Mouse (Mus musculus) B cell, adult 2 months (primary cell): ENCODE measurements around the gene Mrpl19.

Source experiments
- DNase-seq, 2 experiments: peaks; one replicate each; pipeline ENCODE4 v3.0.0; 2022

The Mrpl19 gene

DNA sequence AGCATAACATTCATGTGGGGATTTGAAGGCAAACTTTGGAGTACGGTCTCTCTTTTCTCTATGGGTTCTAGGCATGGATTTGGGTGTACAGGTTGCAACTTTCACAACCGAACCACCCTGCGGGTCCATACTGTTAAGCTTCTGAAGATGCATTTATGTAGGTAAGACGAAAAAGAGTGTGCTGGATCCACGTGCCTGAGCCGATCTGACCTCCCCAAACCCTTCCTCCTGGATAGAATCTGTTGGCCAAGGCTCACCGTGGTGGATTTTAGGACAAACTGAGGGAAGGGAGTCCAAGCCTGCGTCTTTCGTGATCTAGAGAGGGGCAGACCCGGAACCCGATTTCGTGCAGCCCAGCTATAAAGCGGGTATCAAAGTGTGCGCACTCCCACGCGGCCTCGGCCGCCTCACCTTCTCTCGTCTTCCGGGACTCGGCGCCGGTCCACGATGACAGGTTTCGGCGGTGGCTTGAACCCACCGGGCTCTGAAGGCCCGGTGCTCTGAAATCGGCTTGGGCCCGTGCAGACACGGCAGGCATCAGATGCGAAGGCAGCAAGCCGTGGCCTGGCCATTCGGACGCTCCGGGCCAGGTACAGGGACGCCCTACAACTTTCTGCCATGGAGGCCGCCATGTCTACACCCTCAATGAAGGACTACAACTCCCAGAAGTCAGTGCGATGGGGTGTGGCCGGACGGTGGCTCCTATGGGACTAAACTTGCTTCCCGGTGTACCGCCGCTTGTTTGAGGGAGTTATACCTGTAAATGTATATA is at the start of gene Mrpl19:
Gene Mrpl19, minus strand, starts transcription at position 663 of the 772 bp plus-strand sequence.
- DNase-seq: peak; percentile 94 to 95

DNA sequence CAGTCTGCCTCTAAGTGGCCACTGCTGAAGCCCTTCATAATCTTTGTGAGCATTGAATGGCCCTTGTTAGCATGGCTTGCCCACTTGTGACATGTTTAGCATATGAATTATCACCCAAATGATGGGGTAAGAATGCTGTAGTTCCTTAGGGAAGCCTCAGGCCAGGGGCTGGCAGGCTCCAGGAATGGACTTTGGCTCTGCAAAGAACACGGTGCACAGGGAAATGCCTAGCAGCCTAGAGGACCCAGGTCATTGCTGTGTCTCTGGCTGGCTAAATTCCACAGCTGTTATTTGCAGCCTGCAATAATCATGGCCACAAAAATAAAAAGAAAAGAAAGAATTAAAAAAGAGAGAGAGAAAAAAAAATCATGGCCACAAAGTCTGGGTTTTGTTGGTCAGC is 46.6 kb upstream of the Mrpl19 start:
- DNase-seq: no peak

DNA sequence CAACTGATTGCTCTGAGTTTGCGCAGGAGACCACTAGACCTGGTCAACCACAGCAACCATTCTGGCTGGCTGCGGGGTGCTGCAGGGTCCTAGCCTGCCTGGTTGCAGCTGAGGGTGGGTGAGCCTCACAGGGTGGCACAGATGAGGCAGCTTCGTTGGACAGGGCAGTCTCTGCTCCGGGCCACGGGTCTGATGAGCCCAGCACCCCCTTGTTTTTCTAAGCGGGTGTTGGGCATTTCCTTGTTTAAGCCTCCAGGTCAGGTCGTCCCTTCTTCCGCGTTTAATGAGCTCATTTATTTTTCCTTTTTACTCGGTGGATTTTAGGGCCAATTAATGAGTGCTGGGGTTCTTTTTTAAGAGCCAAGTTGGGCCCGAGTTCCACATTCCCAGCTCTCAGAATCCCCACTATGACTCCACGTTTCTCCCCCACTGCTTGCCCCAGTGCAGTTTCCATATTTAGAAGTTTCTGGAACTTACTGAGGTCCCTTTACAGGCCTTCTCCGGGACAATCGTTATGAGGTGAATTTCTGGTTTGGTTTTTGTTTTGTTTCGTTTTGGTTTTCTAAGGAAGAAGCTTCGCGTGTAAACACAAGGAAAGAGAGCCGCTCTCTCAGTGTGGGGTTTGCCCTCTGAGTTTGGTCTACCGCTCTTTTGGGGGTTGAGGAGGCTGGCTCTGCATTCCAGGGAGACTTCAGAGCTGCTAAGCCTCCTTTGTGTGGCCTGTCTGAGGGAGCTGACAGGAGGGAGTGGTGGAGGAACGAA is 24.5 kb upstream of the Mrpl19 start:
- DNase-seq: no peak

DNA sequence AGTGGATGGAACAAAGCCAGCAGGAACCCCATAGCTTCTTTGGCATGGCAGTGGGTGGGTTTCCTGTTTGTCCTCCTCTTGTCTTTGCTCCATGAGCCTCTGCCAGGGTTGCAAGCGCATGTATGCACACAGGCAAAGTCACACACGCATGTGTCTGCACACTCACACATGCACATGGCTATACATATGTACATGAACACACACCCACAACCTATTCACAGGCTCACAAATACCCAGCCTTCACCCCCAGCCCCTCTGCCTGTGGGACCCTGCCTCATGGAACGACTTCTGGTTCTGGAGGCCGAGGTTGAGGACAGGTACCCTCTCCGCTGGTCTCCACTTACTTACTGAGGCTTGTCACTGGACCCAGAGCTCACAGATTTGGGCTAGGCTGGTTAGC is 22.6 kb upstream of the Mrpl19 start:
- no peak for DNase-seq

DNA sequence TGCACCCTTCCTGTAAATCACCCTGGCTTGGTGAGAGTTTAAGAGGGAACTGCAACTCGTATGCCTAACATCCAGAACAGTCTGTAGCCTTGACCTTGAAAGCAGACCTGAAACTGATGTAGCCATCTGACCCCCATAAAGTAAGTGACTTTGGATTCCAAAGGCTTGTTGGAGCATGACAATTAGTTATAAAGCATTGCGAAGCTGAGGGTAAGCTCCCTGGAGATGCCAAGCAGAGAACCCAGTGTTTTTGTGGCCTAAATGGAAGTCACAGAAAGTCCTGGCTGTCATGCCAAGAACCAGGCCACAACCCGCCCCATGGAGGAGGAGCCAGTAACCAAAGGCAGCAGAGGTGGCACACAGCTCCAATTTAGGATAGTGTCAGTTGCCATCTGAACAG is 21.8 kb upstream of the Mrpl19 start:
- no peak for DNase-seq

DNA sequence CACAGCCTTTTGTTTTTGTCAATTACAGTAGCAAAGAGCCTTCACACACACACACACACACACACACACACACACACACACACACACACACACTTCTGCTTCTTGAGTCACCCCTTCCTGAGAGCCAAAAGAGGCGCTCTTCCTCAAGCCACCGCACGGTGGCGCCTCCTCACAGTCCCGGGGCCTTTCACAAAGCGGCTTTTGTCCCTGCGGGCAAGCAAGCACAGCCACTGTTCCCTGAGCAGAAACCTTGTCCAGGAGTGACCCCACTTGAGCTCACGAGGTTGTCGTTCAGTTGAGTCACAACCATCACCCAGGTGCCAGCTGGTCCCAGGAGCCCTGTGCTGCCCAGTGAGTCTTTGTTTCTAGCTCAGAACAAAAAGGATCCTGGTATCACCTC is 21.3 kb upstream of the Mrpl19 start:
- peak; percentile 71 for DNase-seq

DNA sequence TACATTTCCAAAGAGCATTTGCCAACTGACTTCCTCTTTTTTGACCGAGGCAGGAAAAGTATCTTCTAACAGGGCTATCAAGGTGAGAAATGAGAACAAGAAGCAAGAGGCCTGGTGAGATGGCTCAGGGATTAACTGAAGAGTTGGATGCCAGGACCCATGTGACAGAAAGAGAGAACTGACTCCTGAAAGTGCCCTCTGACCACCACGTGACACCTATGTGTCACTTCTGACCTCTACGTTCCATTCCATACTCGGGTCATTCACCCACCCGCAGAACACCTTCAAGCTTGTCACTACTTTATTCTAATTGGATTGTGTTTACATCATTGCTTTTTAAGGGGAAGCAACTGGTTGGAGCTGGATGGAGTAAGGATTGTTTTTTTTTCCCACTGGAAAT is 20.8 kb upstream of the Mrpl19 start:
- DNase-seq: no peak

DNA sequence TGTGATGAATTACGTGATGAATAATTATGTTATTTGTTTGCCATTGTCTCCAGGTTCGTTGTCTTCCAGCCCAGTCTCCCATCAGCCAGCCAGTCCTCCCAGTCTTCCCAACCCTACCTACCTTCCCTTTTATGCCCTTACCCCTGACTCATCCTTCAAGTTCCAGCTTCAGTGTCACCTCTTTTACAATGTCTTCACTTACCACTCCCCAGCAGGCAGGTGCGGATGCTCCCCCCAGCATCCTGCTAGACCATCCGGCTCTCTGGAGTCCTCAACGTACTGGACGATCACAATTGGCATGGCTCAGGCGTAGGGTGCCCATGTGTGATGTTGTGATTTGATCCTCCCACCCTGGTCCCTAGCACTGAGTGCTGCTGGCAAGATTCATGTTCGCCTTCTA is 20.4 kb upstream of the Mrpl19 start:
- no peak for DNase-seq

DNA sequence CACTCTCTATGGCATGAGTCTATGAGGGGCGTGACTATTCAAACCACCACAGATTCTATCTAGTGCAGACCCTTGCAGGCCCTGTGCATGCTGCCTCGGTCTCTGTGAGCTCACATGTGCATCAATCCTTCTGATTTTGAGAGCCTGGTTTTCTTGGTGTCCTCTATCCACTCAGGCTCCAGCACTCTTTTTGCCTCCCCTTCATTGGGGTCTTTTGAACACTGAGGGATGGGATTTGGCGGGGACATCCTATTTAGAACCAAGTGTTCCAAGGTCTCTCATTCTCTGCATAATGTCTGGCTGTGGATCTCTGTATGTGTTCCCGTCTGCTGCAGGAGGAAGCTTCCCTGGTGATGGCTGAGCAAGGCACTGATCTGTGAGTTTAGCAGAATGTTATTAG is 13.5 kb upstream of the Mrpl19 start:
- no peak for DNase-seq

DNA sequence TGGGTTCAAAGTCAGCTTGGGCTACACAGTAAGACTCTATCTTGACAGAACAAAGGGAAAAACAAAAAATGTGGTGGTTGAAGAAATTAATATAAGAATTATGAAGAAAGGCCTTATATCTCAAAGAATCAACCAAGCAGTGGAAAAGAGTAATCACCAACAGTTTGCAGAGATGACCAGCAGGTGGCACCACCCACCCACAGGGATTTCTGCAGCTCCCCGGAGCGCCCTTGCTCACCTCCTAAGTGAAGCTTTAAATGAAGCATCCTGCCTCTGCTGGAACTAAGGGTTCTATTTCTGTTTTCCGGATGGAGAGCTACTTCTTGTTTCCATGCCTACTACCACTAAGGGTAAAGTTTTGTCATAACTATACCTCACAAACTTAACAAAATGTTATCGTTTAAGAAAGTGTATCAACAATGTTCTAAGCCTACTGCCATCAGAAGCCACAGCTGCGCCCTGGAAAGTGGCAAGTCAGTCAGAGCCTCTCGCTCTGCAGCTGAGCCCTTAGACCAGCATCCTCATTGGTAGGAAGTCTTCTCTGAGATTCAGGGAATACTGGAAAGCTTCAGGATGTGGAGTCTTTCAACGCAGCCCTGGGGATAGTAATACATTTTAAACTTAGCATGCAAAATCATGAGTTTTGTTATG is 10.3 kb upstream of the Mrpl19 start:
- DNase-seq: peak; percentile 76 to 77

DNA sequence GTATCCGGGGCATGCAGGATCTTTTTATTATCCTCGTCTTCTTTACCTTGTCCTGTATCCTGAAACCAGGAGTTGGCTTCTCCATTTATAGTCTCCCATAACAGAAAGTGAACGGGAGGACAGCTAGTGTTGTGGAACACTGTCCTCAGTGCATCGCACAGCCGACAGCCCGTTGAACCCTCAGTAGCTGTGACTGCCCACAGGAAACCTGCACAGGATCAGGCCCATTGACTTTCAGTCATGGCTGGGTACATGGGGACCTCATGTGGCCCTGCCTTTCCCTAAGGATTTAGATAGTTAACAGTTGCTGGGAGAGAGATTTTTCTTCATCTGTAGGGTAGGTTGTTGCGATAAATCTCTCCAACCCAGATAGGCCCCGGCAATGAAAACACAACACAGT is 6.8 kb upstream of the Mrpl19 start:
- no peak for DNase-seq

DNA sequence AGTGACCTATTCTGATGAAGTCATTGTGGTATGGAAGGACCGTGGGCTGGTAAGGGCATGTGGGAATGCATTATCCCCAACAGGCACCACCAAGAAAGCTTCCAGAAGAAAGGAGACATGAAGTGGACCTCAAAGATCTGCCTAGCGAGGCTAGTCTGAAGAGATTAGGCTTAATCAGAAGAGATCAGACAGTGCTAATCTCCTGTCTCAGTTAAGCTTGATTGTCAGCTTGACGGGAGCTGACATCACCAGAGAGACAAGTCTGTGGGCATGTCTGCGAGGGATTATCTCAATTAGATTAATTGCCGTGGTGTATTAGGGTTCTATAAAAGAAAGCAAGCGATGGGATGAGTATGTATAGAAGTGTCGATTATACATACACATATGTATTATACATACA is 5.4 kb upstream of the Mrpl19 start:
- no peak for DNase-seq

DNA sequence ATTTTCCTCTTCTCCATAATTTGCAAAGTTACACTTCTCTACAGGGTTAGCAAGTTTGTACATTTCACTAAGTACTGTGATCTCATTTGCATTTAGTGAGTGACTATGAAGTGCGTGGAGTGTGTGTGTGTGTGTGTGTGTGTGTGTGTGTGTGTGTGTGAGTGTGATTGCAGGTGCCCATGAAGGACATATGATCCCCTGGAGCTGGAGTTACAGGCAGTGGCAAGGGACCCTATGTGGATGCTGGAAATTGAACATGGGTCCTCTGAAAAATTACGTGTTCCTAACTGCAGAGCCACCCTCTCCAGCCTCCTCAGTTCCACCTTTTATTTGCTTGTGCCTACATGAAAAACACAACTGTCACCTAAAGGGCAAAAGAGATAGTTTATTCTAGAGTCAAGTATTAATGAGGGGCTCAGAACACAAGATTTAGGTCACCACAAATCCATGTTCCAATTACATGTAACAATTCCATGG is 348 bp upstream of the Mrpl19 start:
- no peak for DNase-seq

DNA sequence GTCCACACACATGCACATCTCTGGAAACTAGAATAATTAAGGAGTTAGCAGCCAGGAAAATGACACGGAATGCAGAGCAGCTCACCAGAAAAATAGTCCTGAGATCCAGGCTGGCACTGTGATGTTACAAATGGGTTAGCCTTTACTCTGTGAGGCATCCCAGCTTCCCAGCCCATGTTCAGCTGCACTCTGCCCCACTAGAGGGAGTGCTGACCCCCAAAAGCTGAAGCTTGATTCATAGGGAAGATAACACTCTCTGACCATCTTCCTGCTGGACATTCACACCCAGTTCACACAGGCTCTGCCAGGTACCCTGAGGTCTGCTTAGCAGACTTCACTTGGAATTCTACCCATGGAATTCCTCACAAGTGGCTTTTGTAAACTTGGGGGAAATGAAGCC is 5.5 kb downstream of the Mrpl19 start:
- DNase-seq: no peak

DNA sequence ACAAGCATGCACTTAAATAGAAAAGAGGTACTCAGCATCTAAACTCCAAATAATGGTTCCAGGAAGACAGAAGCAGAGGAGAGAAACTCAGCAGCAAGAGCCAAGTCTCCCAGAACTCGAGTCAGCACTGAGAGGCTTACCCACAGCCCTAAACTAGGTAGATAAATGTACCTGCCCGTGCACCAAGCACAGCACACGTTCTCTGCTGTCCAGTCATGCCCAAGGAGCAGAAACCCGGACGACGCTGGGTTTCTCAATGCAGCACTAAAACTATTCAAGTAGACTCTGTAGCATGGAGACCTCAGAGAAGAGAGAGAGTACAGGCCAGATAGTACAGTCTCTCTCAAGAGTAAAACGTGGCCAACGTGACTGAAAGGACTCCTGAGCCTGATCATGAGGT is 5.9 kb downstream of the Mrpl19 start:
- DNase-seq: no peak

DNA sequence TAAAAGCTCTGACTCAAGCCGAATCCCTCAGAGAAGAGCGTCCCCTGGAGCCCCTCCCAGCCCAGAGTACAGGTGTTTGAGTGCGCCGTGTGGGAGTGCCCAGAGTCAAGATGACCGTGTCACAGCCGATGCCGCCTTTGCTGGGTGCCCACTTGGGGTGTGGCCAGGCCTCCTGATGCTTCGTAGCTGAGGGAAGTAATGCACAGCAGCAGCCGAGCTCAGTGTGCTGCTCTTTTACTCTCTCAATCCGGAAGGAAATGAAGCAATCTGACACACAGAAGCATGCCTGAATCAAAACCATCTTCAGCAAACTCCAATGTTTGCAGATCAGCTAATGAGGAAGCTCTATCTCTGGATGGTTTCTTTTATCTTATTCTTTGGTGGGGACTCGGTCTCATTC is 7.8 kb downstream of the Mrpl19 start:
- DNase-seq: no peak

DNA sequence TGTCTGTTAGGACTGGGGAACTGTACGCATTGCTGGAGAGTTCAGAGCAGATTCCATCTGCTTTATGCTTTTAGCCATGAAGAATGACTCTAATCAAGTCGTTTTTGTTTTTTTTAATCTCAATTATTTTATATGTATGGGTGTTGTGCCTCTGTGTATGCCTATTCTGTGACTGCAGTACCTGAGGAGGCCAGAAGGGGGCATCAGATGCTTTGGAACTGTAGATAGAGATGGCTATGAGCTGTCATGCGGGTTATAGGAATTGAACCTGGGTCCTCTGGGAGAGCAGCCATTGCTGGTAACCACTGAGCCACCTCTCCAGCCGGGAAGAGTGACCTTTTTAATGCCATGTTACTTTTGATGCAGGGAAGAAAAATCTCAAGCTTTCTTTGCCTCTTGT is 9.4 kb downstream of the Mrpl19 start:
- peak; percentile 45 to 48 for DNase-seq

DNA sequence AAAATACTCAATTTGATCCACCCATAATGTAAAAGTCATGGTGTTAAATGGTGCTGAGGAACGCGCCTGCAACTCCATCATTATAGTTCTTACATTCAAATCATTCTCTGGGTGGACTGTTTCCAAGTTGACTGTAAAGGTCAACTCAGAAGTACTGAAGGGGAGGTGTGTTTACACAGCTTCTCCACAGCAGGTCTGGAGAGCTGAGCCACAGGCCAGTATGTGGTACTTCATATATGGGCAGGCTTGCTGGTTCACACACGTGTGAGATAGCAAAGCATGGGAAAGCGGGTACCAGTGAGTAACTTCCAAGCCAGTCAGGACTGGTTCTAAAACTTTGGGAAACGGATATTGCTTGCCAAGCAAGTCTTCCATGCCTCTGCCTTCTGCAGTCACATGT is 10.6 kb downstream of the Mrpl19 start:
- no peak for DNase-seq

DNA sequence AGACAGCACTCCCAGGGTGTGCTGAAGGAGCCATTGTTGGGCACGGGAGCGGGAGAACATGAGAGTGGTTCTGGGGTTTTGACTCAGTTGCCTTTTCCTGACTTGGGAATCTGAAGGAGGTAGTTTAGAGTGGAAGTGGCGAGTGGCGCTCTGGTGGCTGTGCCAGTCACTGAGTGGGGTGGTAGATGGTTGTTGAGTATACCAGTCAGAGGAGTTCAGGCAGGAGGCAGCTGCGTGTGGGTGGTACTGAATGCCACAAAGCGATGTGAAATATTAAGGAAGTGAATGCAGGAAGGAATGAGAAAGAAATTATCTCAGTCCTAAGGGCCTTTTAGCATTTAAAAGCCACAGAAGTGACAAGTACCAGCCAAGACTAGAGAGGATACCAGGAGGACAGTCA is 18.9 kb downstream of the Mrpl19 start:
- no peak for DNase-seq

DNA sequence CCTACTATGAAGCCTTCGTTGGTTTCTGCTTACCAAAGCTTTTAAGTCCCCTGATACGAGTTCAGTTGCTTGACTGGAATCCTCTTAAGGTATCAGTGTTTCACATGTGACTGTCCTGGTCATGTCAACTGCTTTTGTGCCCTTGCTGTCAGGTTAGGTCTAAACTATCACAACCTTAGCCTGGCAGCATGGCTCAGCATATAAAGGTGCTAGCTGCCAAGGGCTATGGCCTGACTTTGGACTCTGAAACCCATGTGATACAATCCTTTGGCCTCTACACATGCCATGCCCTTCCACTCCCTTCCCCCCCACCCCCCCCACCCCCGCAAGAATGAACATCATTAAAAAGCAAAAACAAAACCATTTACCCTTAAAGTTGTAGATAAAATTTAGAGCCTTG is 21.3 kb downstream of the Mrpl19 start:
- no peak for DNase-seq

DNA sequence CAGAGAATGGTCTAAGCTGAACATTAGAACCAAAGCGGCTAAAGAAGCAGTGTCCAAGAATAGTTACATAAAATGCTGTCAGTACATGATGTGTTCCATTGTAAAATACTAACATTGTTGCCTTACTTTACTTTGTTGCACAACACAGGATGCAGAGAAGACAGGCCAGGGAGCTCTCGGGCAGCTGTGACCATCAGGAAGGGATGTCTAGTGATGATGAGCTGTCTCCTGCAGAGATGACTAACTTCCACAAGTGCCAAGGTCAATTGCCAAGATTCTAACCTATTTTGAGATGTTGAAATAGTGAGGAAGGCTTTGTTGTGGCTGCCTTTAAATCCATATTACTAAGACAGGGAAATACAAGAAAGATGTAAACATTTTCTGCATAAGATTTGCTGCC is 22.5 kb downstream of the Mrpl19 start:
- DNase-seq: no peak

DNA sequence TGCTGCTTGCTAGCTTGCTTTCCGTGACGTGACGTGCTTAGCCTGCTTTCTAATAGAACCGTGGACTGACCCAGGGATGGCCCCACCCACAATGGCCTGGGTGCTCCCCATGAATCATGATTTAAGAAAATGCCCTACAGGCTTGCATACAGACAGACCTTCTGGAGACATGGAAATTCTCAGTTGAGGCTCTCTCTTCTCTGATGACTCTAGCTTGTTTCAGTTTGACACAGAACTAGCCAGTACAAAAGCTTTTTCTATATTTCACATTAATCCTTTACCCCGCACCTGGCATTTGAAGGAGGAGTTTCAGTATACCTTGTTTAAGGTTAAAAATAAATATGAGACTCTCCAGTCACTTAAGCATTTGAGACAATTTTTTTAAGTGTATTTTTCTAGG is 24.0 kb downstream of the Mrpl19 start:
- no peak for DNase-seq

DNA sequence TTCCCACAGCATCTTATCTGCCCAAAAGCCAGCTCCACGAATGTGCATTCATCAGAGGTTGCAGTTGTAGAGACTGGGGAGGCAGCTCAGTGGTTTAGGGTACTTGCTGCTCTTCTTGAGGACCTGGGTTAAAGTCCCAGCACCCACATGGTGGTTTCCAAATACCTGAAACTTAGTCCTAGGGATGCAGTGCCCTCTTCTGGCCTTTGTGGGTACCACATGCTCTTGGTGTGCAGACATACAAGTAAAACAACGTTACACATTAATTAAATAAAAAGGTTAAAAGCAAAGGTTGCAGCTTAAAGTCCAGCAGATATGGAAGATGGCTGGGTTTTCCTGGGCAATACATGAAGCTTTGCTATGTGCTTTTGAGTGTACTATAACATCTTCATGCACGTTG is 32.5 kb downstream of the Mrpl19 start:
- peak; percentile 24 to 29 for DNase-seq

DNA sequence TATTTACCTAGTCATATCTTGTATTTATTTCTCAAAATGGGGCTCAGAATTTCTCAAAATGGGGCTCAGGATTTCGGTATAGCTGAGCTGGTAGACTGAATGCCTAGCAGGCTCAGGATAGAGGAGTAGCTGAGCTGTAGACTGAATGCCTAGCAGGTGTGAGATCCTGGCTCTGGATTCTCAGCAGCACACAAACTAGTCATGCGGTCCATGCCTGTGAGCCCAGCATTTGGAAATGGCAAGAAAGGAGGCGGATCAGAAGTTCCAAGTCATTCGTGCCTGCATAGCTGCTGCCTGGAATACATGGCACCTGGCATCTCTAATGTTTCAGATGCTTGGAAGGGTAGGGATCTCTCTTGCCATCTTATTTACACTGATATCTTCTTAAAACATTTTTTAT is 36.4 kb downstream of the Mrpl19 start:
- DNase-seq: no peak
